Mouse (Mus musculus): ENCODE results near the gene Arhgap1. TPM values are rescaled to one million over a fixed set of nuclear protein-coding genes. Genes with fewer than 3 reads are reported as not detected.

Arhgap1 gene
- total RNA-seq, 2 experiments from 2014 or later = 58.6 to 67.1 TPM

DNA sequence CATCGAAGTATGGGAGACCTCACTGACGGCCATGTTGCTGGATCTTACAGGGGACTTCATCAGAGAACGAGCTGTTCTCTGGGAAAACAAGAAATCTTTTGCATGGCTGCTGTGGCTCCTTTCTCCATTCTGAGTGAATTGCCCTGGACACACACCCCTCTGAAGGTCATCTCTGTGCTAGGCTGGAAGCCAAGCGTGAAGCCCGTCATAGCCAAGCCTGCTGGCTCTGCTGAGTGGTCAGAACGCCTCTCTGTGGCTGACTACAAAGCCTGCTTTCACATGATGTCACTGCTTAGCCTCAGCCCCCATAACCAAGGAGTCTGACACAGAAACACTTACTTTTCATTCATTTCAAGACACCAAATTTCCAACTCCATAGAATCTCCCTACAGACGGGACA lies 39.8 kb downstream of the Arhgap1 start:
- ATAC-seq (replicated peaks; ENCODE audit: poor library complexity) = no peak

DNA sequence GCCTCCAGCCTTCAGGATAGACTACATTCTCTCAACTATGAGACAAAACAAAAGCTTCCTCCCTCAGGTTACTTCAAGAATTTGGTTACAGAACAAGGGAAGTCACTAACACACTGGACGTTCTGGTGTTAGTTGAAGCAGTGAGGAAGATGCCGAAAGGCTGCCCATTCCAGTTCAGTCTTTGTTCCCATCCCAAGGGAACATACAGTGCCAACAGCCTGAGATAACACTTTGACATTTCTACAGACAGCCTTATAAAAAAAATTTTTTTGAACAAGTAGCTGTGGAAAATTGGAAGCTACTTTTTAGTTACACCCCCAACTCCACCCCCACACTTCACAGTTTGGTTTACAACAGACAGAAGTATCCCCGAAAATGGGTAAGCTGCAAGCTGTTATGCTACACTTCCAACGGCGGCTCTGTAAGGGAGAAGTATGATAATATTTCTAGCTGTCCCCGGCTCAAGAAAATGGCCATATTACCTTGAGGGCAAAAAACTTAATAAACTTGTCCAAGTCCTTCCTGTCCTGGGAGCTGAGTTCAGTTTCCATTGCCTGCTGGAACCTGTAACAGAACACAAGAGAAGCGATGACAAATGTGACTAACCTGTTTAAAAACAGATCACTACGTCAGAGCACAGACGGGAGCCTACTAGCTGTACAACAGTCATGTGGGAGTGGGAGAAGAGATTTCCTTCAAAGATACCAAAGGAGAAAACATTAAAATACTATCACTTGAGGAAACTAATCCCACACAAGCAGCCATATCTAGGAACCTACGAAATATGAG lies 46.0 kb downstream of the Arhgap1 start:
- ATAC-seq (replicated peaks; ENCODE audit: poor library complexity) = no peak

GRCm38 (mm10) chr2:91696225-91696590 lies 46.5 kb downstream of the Arhgap1 start:
- ATAC-seq (replicated peaks; ENCODE audit: poor library complexity) = peak; percentile 95

- no peak for ATAC-seq (replicated peaks; ENCODE audit: poor library complexity)
Observed at GRCm38 (mm10) chr2:91699225-91699624, 49.6 kb downstream of the Arhgap1 start.

DNA sequence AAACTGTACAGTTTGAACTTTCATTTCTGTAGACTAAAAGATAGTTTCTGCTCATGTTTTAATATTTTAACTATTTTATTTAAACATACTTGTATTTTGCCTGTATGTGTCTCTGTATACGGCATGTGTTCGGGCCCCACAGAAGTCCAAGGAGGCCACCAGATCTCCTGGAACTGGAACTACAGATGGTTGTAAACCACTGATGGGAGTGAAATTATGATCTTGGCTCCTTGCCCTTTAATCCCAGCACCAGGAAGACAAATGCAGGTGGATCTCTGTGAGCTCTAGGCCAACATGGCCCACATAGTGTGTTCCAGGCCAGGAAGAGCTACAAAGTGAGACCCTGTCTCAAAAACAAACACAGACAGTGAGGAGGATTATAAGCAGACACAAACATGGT lies 51.7 kb downstream of the Arhgap1 start:
- no peak for ATAC-seq (replicated peaks; ENCODE audit: poor library complexity)

DNA sequence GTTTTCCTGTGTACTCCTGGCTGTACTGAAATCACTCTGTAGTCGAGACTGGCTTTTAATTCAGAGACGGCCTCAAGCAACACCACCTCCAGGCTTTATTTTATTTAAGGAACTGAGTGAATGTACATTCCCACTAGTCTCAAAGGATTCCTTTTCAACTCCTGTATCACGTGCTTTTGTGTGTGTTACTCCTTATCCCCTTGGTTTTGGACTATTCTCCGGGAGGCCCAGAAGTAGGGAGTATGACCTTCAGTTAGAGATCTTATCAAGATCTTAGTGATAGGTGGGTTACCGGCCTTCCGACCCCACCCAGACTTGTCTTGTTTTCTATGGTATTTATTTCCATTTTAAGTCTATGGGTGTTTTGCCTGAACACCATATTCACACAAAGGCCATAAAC lies 56.1 kb downstream of the Arhgap1 start:
- no peak for ATAC-seq (replicated peaks; ENCODE audit: poor library complexity)

DNA sequence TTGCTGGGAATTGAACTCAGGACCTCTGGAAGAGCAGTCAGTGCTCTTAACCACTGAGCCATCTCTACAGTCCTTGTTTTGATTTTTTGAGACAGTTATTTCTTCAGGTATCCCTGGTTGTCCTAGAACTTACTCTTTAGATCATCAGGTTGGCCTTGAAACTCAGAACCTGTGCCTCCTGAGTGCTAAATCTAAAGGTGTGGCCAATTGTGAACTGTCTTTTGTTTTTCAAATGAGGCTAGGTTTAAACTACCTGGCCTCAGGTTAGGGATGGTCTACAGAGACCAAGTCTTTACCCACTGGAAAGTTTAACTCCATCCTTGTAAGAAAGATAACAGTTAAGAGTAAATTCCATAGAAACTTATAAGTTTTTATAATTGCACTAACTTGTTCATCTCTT lies 56.8 kb downstream of the Arhgap1 start:
- no peak for ATAC-seq (replicated peaks; ENCODE audit: poor library complexity)

GRCm38 (mm10) chr2:91708361-91708760 lies 58.7 kb downstream of the Arhgap1 start:
- no peak for ATAC-seq (replicated peaks; ENCODE audit: poor library complexity)

- ATAC-seq (replicated peaks; ENCODE audit: poor library complexity) = peak; percentile 96
Observed at GRCm38 (mm10) chr2:91710272-91711234, 60.9 kb downstream of the Arhgap1 start, which contains the start of the genes Atg13 and Harbi1. TSS of gene Atg13 (minus strand) at chr2:91710576. TSS of gene Harbi1 (plus strand) at chr2:91710852.

GRCm38 (mm10) chr2:91711256-91711925 lies 61.7 kb downstream of the Arhgap1 start:
- ATAC-seq (replicated peaks; ENCODE audit: poor library complexity) = peak; percentile 6; the same call in 1 of the 2 replicates

DNA sequence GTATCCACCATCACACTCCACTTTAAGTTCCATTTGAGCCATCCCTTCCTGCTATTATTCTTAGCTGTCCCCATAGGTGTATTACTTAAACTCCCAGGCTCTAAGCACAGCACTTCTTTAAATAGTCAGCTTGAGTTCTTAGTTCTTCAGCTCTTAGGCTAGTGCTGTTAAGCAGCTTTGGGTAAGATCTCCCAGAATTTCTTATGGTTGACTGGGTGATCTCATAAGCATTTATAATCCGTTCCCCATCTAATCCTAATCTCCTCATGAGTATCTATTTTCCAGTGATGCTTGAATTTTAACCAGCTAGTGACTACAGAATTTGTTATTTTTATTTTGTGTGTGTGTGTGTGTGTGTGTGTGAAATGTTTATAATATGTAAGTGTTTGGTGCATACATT lies 65.3 kb downstream of the Arhgap1 start:
- no peak for ATAC-seq (replicated peaks; ENCODE audit: poor library complexity)

DNA sequence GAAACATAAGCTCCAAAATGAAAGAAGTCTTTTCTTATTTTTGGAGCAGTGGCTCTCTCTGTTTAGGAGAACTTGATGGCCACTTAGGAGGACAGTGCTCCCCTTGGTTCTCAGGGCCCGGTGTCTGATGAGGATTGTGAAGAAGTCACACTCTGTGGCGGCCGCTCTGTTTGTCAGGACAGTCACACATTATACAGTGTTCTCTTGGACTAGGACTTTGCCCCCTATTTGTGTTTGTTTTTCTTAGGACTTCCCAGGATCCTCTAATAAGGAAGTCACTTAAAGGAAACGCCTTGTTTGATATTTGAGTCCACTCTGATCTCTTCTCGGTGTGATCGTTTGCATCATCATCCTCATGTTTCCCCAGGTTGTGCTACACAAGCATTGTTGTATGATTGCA lies 68.6 kb downstream of the Arhgap1 start:
- ATAC-seq (replicated peaks; ENCODE audit: poor library complexity) = no peak

Other genes starting within 250 kb of the Arhgap1 start
- gene 1110051M20Rik, start 205.2 kb upstream of the Arhgap1 start, total RNA-seq (2015) = 15.2 and 15.3 TPM in 2 replicates
- gene 1110051M20Rik, start 205.2 kb upstream of the Arhgap1 start, total RNA-seq (2017) = 4.8 and 5.8 TPM in 2 replicates
- 1.9 TPM in 2 replicates for gene Lrp4, start 192.3 kb upstream of the Arhgap1 start, total RNA-seq (2015)
- gene Lrp4, start 192.3 kb upstream of the Arhgap1 start, total RNA-seq (2017) = 2.7 and 3.8 TPM in 2 replicates
- gene Ckap5, start 123.1 kb upstream of the Arhgap1 start, total RNA-seq (2015) = 77.0 and 79.1 TPM in 2 replicates
- 94.5 and 102 TPM in 2 replicates for gene Ckap5, start 123.1 kb upstream of the Arhgap1 start, total RNA-seq (2017)
- gene F2, start 13.4 kb upstream of the Arhgap1 start, total RNA-seq (2015) = not detected in 2 replicates
- gene F2, start 13.4 kb upstream of the Arhgap1 start, total RNA-seq (2017) = not detected in 2 replicates
- 4.9 and 5.2 TPM in 2 replicates for gene Zfp408, start 69 bp upstream of the Arhgap1 start, total RNA-seq (2015)
- gene Zfp408, start 69 bp upstream of the Arhgap1 start, total RNA-seq (2017) = 9.2 and 11.1 TPM in 2 replicates
- gene Atg13, start 60.7 kb downstream of the Arhgap1 start, total RNA-seq (2015) = 24.0 and 25.0 TPM in 2 replicates
- 5.7 and 10.1 TPM in 2 replicates for gene Atg13, start 60.7 kb downstream of the Arhgap1 start, total RNA-seq (2017)
- gene Harbi1, start 61.0 kb downstream of the Arhgap1 start, total RNA-seq (2015) = 4.6 and 7.7 TPM in 2 replicates
- 20.6 and 24.2 TPM in 2 replicates for gene Harbi1, start 61.0 kb downstream of the Arhgap1 start, total RNA-seq (2017)
- 23.7 and 25.5 TPM in 2 replicates for gene Ambra1, start 80.3 kb downstream of the Arhgap1 start, total RNA-seq (2015)
- gene Ambra1, start 80.3 kb downstream of the Arhgap1 start, total RNA-seq (2017) = 19.1 and 30.6 TPM in 2 replicates